In genomic region chr3:39898961-39899360, GRCm38 (mm10) we compare ENCODE assay signal across 14 mouse cellular contexts.
DNase-seq lines count a peak whose midpoint lies in the region; ATAC-seq and TF ChIP-seq lines count a peak whose summit lies in the region.
"Had no signal": no experiment of that assay in that cellular context is flagged by ENCODE, and none has a peak within 500 bp of the region (broad histone marks: within the 10 kb centered on the region; RNA-seq: fewer than 3 reads in every experiment).

No protein-coding gene starts in this region.

- intact Hi-C loops in heart, postnatal 14 days (cut with DNase I), result no loop called here
- intact Hi-C loops in left cerebral cortex, postnatal 25 days (cut with DNase I), result no loop called here

- H3K27ac ChIP-seq in embryonic facial prominence, embryonic 14.5 days (replicated peaks; ENCODE audit: low read depth, low read length), result no peak overlapping the region
- no peak overlapping the region for H3K27ac ChIP-seq in embryonic facial prominence, embryonic 10.5 days (replicated peaks)
- no peak overlapping the region for H3K27ac ChIP-seq in forebrain, embryonic 16.5 days (ENCODE audit: low read length)
- H3K27ac ChIP-seq: hindbrain, embryonic 15.5 days; layer of hippocampus, adult 2 months had no signal

- TF ChIP-seq CTCF in lung, adult 2 months (IDR thresholded peaks at IDR 0.05; ENCODE audit: insufficient read depth, low read length), result no peak

- no peak for ATAC-seq in embryonic facial prominence, embryonic 14.5 days (ENCODE audit: low read depth)
- no peak for ATAC-seq in forebrain, embryonic 16.5 days
- ATAC-seq: activated CD4-positive, CD25-positive, alpha-beta regulatory T cell, adult 4 months; midbrain, embryonic 16.5 days had no signal

- no peak overlapping the region for H3K9ac ChIP-seq in embryonic facial prominence, embryonic 14.5 days (ENCODE audit: low read depth, low read length)
- no peak overlapping the region for H3K9ac ChIP-seq in forebrain, embryonic 16.5 days (replicated peaks; ENCODE audit: low read depth, low read length)
- H3K9ac ChIP-seq: hindbrain, embryonic 15.5 days had no signal

- H3K4me3 ChIP-seq in embryonic facial prominence, embryonic 14.5 days (ENCODE audit: low read depth, low read length), result no peak overlapping the region
- H3K4me3 ChIP-seq in embryonic facial prominence, embryonic 10.5 days, result no peak overlapping the region
- H3K4me3 ChIP-seq in lung, adult 2 months (replicated peaks; ENCODE audit: extremely low read depth, low read depth, low read length), result no peak overlapping the region
- H3K4me3 ChIP-seq in forebrain, embryonic 16.5 days (replicated peaks; ENCODE audit: low read length), result no peak overlapping the region
- H3K4me3 ChIP-seq: hindbrain, embryonic 15.5 days; layer of hippocampus, adult 2 months had no signal

- whole genome bisulfite sequencing in embryonic facial prominence, embryonic 14.5 days, result 39% methylated on average over 5 of the region's 5 CpGs
- WGBS in embryonic facial prominence, embryonic 10.5 days, result 61% methylated on average over 5 of the region's 5 CpGs
- 33% methylated on average over 5 of the region's 5 CpGs for WGBS in lung, adult 2 months
- 70% methylated on average over 5 of the region's 5 CpGs for WGBS in forebrain, embryonic 16.5 days

- DNase-seq in embryonic facial prominence, embryonic 14.5 days (ENCODE audit: low spot score), result peak; percentile 49
- DNase-seq in embryonic facial prominence, embryonic 10.5 days (ENCODE audit: low spot score), result no peak
- DNase-seq in lung, adult 18-20 months, result peak; percentile 31 to 42
- no peak for DNase-seq in lung, adult 2 months
- peak; percentile 11 to 15 for DNase-seq in heart, postnatal 14 days
- DNase-seq in lung, postnatal 14 days, result peak; percentile 29
- no peak for DNase-seq in left cerebral cortex, postnatal 25 days (ENCODE audit: low spot score in 2 of 2)
- DNase-seq: left cerebral cortex, postnatal 4 days; thymus, postnatal 36 days had no signal

- no peak for TF ChIP-seq POLR2A in lung, adult 2 months (IDR thresholded peaks at IDR 0.05; ENCODE audit: borderline replicate concordance, extremely low read depth, low read depth, low read length)

- no peaks in the 10 kb centered on the region for H3K36me3 ChIP-seq in embryonic facial prominence, embryonic 14.5 days (ENCODE audit: control insufficient read depth, insufficient read depth, low read length)
- no peaks in the 10 kb centered on the region for H3K36me3 ChIP-seq in embryonic facial prominence, embryonic 10.5 days (replicated peaks)
- H3K36me3 ChIP-seq in forebrain, embryonic 16.5 days (ENCODE audit: control insufficient read depth, insufficient read depth), result no peaks in the 10 kb centered on the region
- H3K36me3 ChIP-seq: hindbrain, embryonic 15.5 days had no signal

- H3K27me3 ChIP-seq in embryonic facial prominence, embryonic 14.5 days (replicated peaks; ENCODE audit: control insufficient read depth, insufficient read depth, low read length), result no peaks in the 10 kb centered on the region
- H3K27me3 ChIP-seq in embryonic facial prominence, embryonic 10.5 days (replicated peaks; ENCODE audit: low read depth, poor library complexity, severe bottlenecking), result no peaks in the 10 kb centered on the region
- H3K27me3 ChIP-seq in forebrain, embryonic 16.5 days (replicated peaks; ENCODE audit: control insufficient read depth, insufficient read depth, low read length), result no peaks in the 10 kb centered on the region
- H3K27me3 ChIP-seq: hindbrain, embryonic 15.5 days had no signal

- H3K4me1 ChIP-seq in embryonic facial prominence, embryonic 14.5 days (ENCODE audit: control insufficient read depth, insufficient read depth, low read length), result no peaks in the 10 kb centered on the region
- H3K4me1 ChIP-seq in embryonic facial prominence, embryonic 10.5 days, result no peaks in the 10 kb centered on the region
- peaks cover 2% of the 10 kb centered on the region; the same call in 1 of the 2 replicates for H3K4me1 ChIP-seq in lung, adult 2 months (ENCODE audit: control insufficient read depth, insufficient read depth, low read length)
- no peaks in the 10 kb centered on the region for H3K4me1 ChIP-seq in forebrain, embryonic 16.5 days (replicated peaks; ENCODE audit: control insufficient read depth, insufficient read depth, low read length)
- H3K4me1 ChIP-seq: hindbrain, embryonic 15.5 days had no signal

- no peaks in the 10 kb centered on the region for H3K9me3 ChIP-seq in embryonic facial prominence, embryonic 14.5 days (ENCODE audit: control insufficient read depth, low read length)
- H3K9me3 ChIP-seq in embryonic facial prominence, embryonic 10.5 days, result no peaks in the 10 kb centered on the region
- no peaks in the 10 kb centered on the region for H3K9me3 ChIP-seq in forebrain, embryonic 16.5 days (ENCODE audit: control insufficient read depth, low read length)
- H3K9me3 ChIP-seq: hindbrain, embryonic 15.5 days had no signal

- H3K4me2 ChIP-seq in embryonic facial prominence, embryonic 14.5 days (ENCODE audit: low read depth, low read length), result no peak overlapping the region
- no peak overlapping the region for H3K4me2 ChIP-seq in forebrain, embryonic 16.5 days (ENCODE audit: low read length)
- H3K4me2 ChIP-seq: hindbrain, embryonic 15.5 days had no signal

Comparison
In these comparisons a context has a peak if more than half of its experiments do, and no peak if none do; other contexts are left out.
1. DNase-seq: peak in embryonic facial prominence, embryonic 14.5 days (single experiment), lung, adult 18-20 months (2 of 2), heart, postnatal 14 days (2 of 2) and lung, postnatal 14 days (single experiment); none in embryonic facial prominence, embryonic 10.5 days (single experiment), lung, adult 2 months (single experiment) and left cerebral cortex, postnatal 25 days (0 of 2).